Mouse (Mus musculus): ENCODE data around the gene Rtn1.

Gene Rtn1

GRCm38 (mm10) chr12:72408954-72409353, at the start of gene Rtn1:
Gene Rtn1, minus strand, starts transcription at chr12:72409054.
- no peak for DNase-seq (ENCODE audit: low read depth)

GRCm38 (mm10) chr12:72453941-72454340, 45.1 kb upstream of the Rtn1 start:
- DNase-seq (ENCODE audit: low read depth), result no peak

GRCm38 (mm10) chr12:72441839-72442576, 33.2 kb upstream of the Rtn1 start, which contains the start of gene Lrrc9:
Gene Lrrc9, plus strand, starts transcription at chr12:72441866.
- DNase-seq (ENCODE audit: low read depth), result no peak

GRCm38 (mm10) chr12:72438961-72439480, 30.2 kb upstream of the Rtn1 start:
- DNase-seq (ENCODE audit: low read depth), result no peak

GRCm38 (mm10) chr12:72437676-72438341, 29.0 kb upstream of the Rtn1 start:
- no peak for DNase-seq (ENCODE audit: low read depth)

GRCm38 (mm10) chr12:72433241-72433865, 24.5 kb upstream of the Rtn1 start:
- no peak for DNase-seq (ENCODE audit: low read depth)

GRCm38 (mm10) chr12:72432209-72432608, 23.4 kb upstream of the Rtn1 start:
- DNase-seq (ENCODE audit: low read depth), result no peak

- peak; percentile 57 for DNase-seq (ENCODE audit: low read depth)
These were observed 18.9 kb upstream of the Rtn1 start for GRCm38 (mm10) chr12:72427722-72428126.

GRCm38 (mm10) chr12:72422681-72423080, 13.8 kb upstream of the Rtn1 start:
- DNase-seq (ENCODE audit: low read depth), result no peak

GRCm38 (mm10) chr12:72417762-72418161, 8.9 kb upstream of the Rtn1 start:
- peak; percentile 43 for DNase-seq (ENCODE audit: low read depth)

GRCm38 (mm10) chr12:72408111-72408891, 553 bp downstream of the Rtn1 start:
- DNase-seq (ENCODE audit: low read depth), result no peak

- no peak for DNase-seq (ENCODE audit: low read depth)
These were observed 1.1 kb downstream of the Rtn1 start for GRCm38 (mm10) chr12:72407721-72408110.

GRCm38 (mm10) chr12:72407146-72407545, 1.7 kb downstream of the Rtn1 start:
- DNase-seq (ENCODE audit: low read depth), result no peak

- DNase-seq (ENCODE audit: low read depth), result no peak
These were observed 3.8 kb downstream of the Rtn1 start for GRCm38 (mm10) chr12:72405031-72405430.

- no peak for DNase-seq (ENCODE audit: low read depth)
These were observed 15.6 kb downstream of the Rtn1 start for GRCm38 (mm10) chr12:72393046-72393805.

GRCm38 (mm10) chr12:72390346-72390745, 18.5 kb downstream of the Rtn1 start:
- DNase-seq (ENCODE audit: low read depth), result no peak

- no peak for DNase-seq (ENCODE audit: low read depth)
These were observed 19.3 kb downstream of the Rtn1 start for GRCm38 (mm10) chr12:72389377-72390103.

- DNase-seq (ENCODE audit: low read depth), result no peak
These were observed 20.0 kb downstream of the Rtn1 start for GRCm38 (mm10) chr12:72388835-72389234.

- no peak for DNase-seq (ENCODE audit: low read depth)
These were observed 20.7 kb downstream of the Rtn1 start for GRCm38 (mm10) chr12:72388135-72388534.

GRCm38 (mm10) chr12:72376309-72376708, 32.5 kb downstream of the Rtn1 start:
- DNase-seq (ENCODE audit: low read depth), result no peak

GRCm38 (mm10) chr12:72374823-72375225, 34.0 kb downstream of the Rtn1 start:
- no peak for DNase-seq (ENCODE audit: low read depth)
